17 mouse cellular contexts compared by ENCODE assay signal in the genomic region with DNA sequence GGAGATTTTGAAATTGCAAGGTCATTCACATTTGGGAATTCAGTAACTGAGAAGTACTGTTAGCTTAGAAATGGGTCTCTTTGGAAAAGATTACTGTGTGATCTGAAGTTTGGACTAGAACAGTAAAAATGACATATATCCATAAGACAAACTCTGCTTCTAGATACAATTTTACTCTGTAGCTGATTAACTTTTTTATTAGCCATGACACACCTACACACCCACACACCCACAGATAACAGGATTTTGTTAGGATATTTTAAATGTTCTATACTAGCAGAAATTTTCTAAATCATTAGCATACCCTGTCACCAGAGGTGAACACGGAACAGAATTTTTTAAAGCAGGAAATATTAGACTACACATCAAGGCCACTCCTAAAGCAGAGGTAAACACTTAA.
"Had no signal": no experiment of that assay in that cellular context is flagged by ENCODE, and none has a peak within 500 bp of the region (broad histone marks: within the 10 kb centered on the region; RNA-seq: fewer than 3 reads in every experiment).

No protein-coding gene starts in this region.

- H3K4me2 ChIP-seq: neural tube, embryonic 12.5 days; neural tube, embryonic 13.5 days; neural tube, embryonic 15.5 days; stomach, embryonic 15.5 days had no signal

- H3K4me3 ChIP-seq: neural tube, embryonic 12.5 days; neural tube, embryonic 13.5 days; neural tube, embryonic 15.5 days; stomach, embryonic 15.5 days had no signal

- H3K4me1 ChIP-seq: neural tube, embryonic 12.5 days; neural tube, embryonic 13.5 days; neural tube, embryonic 15.5 days; stomach, embryonic 15.5 days had no signal

- H3K9ac ChIP-seq: neural tube, embryonic 12.5 days; neural tube, embryonic 13.5 days; neural tube, embryonic 15.5 days; stomach, embryonic 15.5 days had no signal

- H3K9me3 ChIP-seq: neural tube, embryonic 12.5 days; neural tube, embryonic 13.5 days; neural tube, embryonic 15.5 days; stomach, embryonic 15.5 days had no signal

- H3K27me3 ChIP-seq: neural tube, embryonic 12.5 days; neural tube, embryonic 13.5 days; neural tube, embryonic 15.5 days; stomach, embryonic 15.5 days had no signal

- DNase-seq: retina, postnatal 1 day; right cerebral cortex, adult 18-20 months; right cerebral cortex, postnatal 14 days; right cerebral cortex, postnatal 25 days; right cerebral cortex, postnatal 4 days; spleen, adult 18-20 months; thymus, adult 18-20 months; thymus, adult 2 months; thymus, postnatal 14 days; thymus, postnatal 25 days; thymus, postnatal 36 days; thymus, postnatal 4 days had no signal

- H3K36me3 ChIP-seq: neural tube, embryonic 12.5 days; neural tube, embryonic 13.5 days; neural tube, embryonic 15.5 days; stomach, embryonic 15.5 days had no signal

- H3K27ac ChIP-seq: neural tube, embryonic 12.5 days; neural tube, embryonic 13.5 days; neural tube, embryonic 15.5 days; stomach, embryonic 15.5 days; stomach, postnatal 0 days had no signal
